Mouse (Mus musculus) midbrain, embryonic 11.5 days (tissue): ENCODE measurements around the gene Riok2. TPM values are rescaled to one million over a fixed set of nuclear protein-coding genes. Genes with fewer than 3 reads are reported as not detected.
"Not testable (repeated sequence)": the region's sequence is repeated elsewhere in the genome, so short reads cannot be mapped to it uniquely, and the experiment has no call there.

Source experiments
- ATAC-seq: fragments of 200-750 bp; cut with Nextera tagmentation; 2 replicates; pipeline ENCODE4 v1.8.0; 2017; ENCODE audit warnings: moderate TSS enrichment, moderate library complexity; ENCODE audit not compliant: low FRiP score
- DNase-seq: peaks from one replicate; pipeline ENCODE4 v3.0.0; 2015; ENCODE audit warnings: low spot score; ENCODE audit errors: missing footprints
- H3K27ac ChIP-seq: fragments of 300-500 bp; sonication (generic); 2 replicates; pipeline ENCODE4 v1.5.1; 2014; ENCODE audit warnings: low read depth, low read length
- H3K27me3 ChIP-seq: fragments of 300-500 bp; sonication (generic); 2 replicates; pipeline ENCODE4 v1.6.1; 2014; ENCODE audit warnings: mild to moderate bottlenecking, low read length, moderate library complexity, mixed read lengths; ENCODE audit not compliant: control insufficient read depth, insufficient read depth
- H3K36me3 ChIP-seq: fragments of 300-500 bp; sonication (generic); 2 replicates; pipeline ENCODE4 v1.6.1; 2014; ENCODE audit warnings: mild to moderate bottlenecking, low read length, moderate library complexity, mixed read lengths; ENCODE audit not compliant: control insufficient read depth, insufficient read depth
- H3K4me1 ChIP-seq: fragments of 300-500 bp; sonication (generic); 2 replicates; pipeline ENCODE4 v1.6.1; 2014; ENCODE audit warnings: low read length; ENCODE audit not compliant: control insufficient read depth, insufficient read depth
- H3K4me2 ChIP-seq: fragments of 300-500 bp; sonication (generic); 2 replicates; pipeline ENCODE4 v1.6.1; 2014; ENCODE audit warnings: mild to moderate bottlenecking, moderate library complexity
- H3K4me3 ChIP-seq: fragments of 300-500 bp; sonication (generic); 2 replicates; pipeline ENCODE4 v1.5.1; 2014; ENCODE audit warnings: low read depth, low read length
- H3K9ac ChIP-seq: fragments of 300-500 bp; sonication (generic); 2 replicates; pipeline ENCODE4 v1.6.1; 2014; ENCODE audit warnings: low read length
- H3K9me3 ChIP-seq: fragments of 300-500 bp; sonication (generic); 2 replicates; pipeline ENCODE4 v1.6.1; 2016; ENCODE audit warnings: low read length; ENCODE audit not compliant: control insufficient read depth
- WGBS: fragments of 180-500 bp; shearing (Covaris S2); extraction: QIAGEN DNeasy Blood & Tissue Kit; methylation state at CpG from one replicate; pipeline ENCODE4 v1.1.7; 2014; 5-methylcytosine and 5-hydroxymethylcytosine counted together
- polyA plus RNA-seq: library from polyadenylated mRNA; unstranded; fragments of >200 nt; fragmentation: Nextera tagmentation; extraction: Ambion mirVana; gene quantifications from 2 replicates; pipeline ENCODE4 v1.2.1, GENCODE M21; 2014

The Riok2 gene
- polyA plus RNA-seq: 31.7 and 33.0 TPM in 2 replicates

- Histone ChIP-seq H3K9ac (peak within 1 kb of the TSS; percentile 78), H3K4me1 (peaks cover 8% of the 10 kb centered on the region; the same call in 1 of the 2 replicates), H3K27ac (peak within 1 kb of the TSS; percentile 63), H3K4me3 (peak within 1 kb of the TSS; percentile 55), H3K9me3 (no peaks in the 10 kb centered on the region), H3K4me2 (peak within 1 kb of the TSS; percentile 59), H3K36me3 (no peaks in the 10 kb centered on the region), H3K27me3 (no peaks in the 10 kb centered on the region)
- WGBS: under 1% methylated on average over 48 of the region's 48 CpGs
- peak; percentile 100 for DNase-seq
- ATAC-seq: peak; percentile 98
Observed at GRCm38 (mm10) chr17:17373918-17374910, at the start of gene Riok2. Gene Riok2 (plus strand): TSS chr17:17374309.

GRCm38 (mm10) chr17:17326022-17326421 lies 48.1 kb upstream of the Riok2 start:
- H3K4me1 ChIP-seq, H3K27ac ChIP-seq, H3K9me3 ChIP-seq, DNase-seq, ATAC-seq, H3K4me2 ChIP-seq, H3K4me3 ChIP-seq, H3K9ac ChIP-seq, H3K36me3 ChIP-seq, H3K27me3 ChIP-seq: not testable (repeated sequence)
- 79% methylated on average over 1 of the region's 1 CpGs for WGBS

- Histone ChIP-seq H3K4me1 (no peaks in the 10 kb centered on the region), H3K9me3 (no peaks in the 10 kb centered on the region), H3K4me3 (no peak overlapping the region), H3K9ac (no peak overlapping the region), H3K36me3 (no peaks in the 10 kb centered on the region), H3K27me3 (no peaks in the 10 kb centered on the region), H3K27ac (no peak overlapping the region), H3K4me2 (no peak overlapping the region)
- no peak for DNase-seq
- ATAC-seq: no peak
- WGBS: 88% methylated on average over 4 of the region's 4 CpGs
Observed at GRCm38 (mm10) chr17:17326636-17327035, 47.5 kb upstream of the Riok2 start.

- H3K9me3 ChIP-seq, H3K4me1 ChIP-seq, H3K27ac ChIP-seq, H3K36me3 ChIP-seq, H3K27me3 ChIP-seq: not testable (repeated sequence)
- ATAC-seq (peak; percentile 86), DNase-seq (peak; percentile 86)
- Histone ChIP-seq H3K4me2 (peak overlapping the region; percentile 45), H3K9ac (peak overlapping the region; percentile 40), H3K4me3 (peak overlapping the region; percentile 18; the same call in 1 of the 2 replicates)
- WGBS: 4% methylated on average over 29 of the region's 40 CpGs
Observed at GRCm38 (mm10) chr17:17345374-17346183, 28.5 kb upstream of the Riok2 start.

GRCm38 (mm10) chr17:17346281-17346680 lies 27.8 kb upstream of the Riok2 start:
- peak overlapping the region; percentile 40 for H3K9ac ChIP-seq
- DNase-seq (peak; percentile 90), ATAC-seq (0 out of 2 replicates have a peak, but pooled peaks have one; percentile 15)
- 43% methylated on average over 4 of the region's 4 CpGs for WGBS
- H3K4me3 ChIP-seq: peak overlapping the region; percentile 18; the same call in 1 of the 2 replicates
- H3K36me3 ChIP-seq, H3K27ac ChIP-seq, H3K27me3 ChIP-seq, H3K9me3 ChIP-seq, H3K4me1 ChIP-seq: not testable (repeated sequence)
- peak overlapping the region; percentile 45 for H3K4me2 ChIP-seq

GRCm38 (mm10) chr17:17373550-17373917 lies 575 bp upstream of the Riok2 start:
- H3K4me1 ChIP-seq: peaks cover 8% of the 10 kb centered on the region; the same call in 1 of the 2 replicates
- no peak for ATAC-seq
- WGBS: 8% methylated on average over 6 of the region's 6 CpGs

GRCm38 (mm10) chr17:17375581-17375980 lies 1.5 kb downstream of the Riok2 start:
- H3K27ac ChIP-seq: no peak overlapping the region
- H3K9me3 ChIP-seq: no peaks in the 10 kb centered on the region
- DNase-seq: no peak
- no peak for ATAC-seq
- WGBS: 91% methylated on average over 3 of the region's 3 CpGs
- H3K9ac ChIP-seq: no peak overlapping the region
- peak overlapping the region; percentile 59; the same call in 1 of the 2 replicates for H3K4me2 ChIP-seq
- H3K36me3 ChIP-seq: no peaks in the 10 kb centered on the region; the same call in 1 of the 2 replicates
- peaks cover 8% of the 10 kb centered on the region; the same call in 1 of the 2 replicates for H3K4me1 ChIP-seq
- H3K4me3 ChIP-seq: no peak overlapping the region
- H3K27me3 ChIP-seq: no peaks in the 10 kb centered on the region

More at GRCm38 (mm10) chr17:17373550-17373917, 575 bp upstream of the Riok2 start:
- H3K9me3 ChIP-seq: no peaks in the 10 kb centered on the region
- peak overlapping the region; percentile 63 for H3K27ac ChIP-seq
- no peaks in the 10 kb centered on the region for H3K27me3 ChIP-seq
- peak overlapping the region; percentile 59 for H3K4me2 ChIP-seq
- H3K4me3 ChIP-seq: peak overlapping the region; percentile 55
- H3K36me3 ChIP-seq: no peaks in the 10 kb centered on the region
- no peak for DNase-seq
- peak overlapping the region; percentile 78 for H3K9ac ChIP-seq

GRCm38 (mm10) chr17:17383703-17384102 lies 9.6 kb downstream of the Riok2 start:
- Histone ChIP-seq H3K4me3 (no peak overlapping the region), H3K9me3 (no peaks in the 10 kb centered on the region), H3K27me3 (no peaks in the 10 kb centered on the region), H3K4me2 (no peak overlapping the region), H3K27ac (no peak overlapping the region), H3K4me1 (no peaks in the 10 kb centered on the region), H3K9ac (no peak overlapping the region), H3K36me3 (peaks cover 18% of the 10 kb centered on the region)
- WGBS: 94% methylated on average over 4 of the region's 4 CpGs
- DNase-seq (no peak), ATAC-seq (no peak)
